Mouse (Mus musculus) CH12.LX (cell line): Measurements from ENCODE around the gene Sema5b. TPM values are rescaled to one million over a fixed set of nuclear protein-coding genes. Genes with fewer than 3 reads are reported as not detected.

ENCODE experiments used
- DNase-seq: peaks from one replicate; pipeline ENCODE4 v3.0.0-alpha.2; 2013; ENCODE audit errors: extremely low read depth
- H3K27ac ChIP-seq: 2 replicates; pipeline ENCODE4 v1.5.1; 2012; ENCODE audit warnings: low read depth, mild to moderate bottlenecking, control low read depth, moderate library complexity; ENCODE audit not compliant: insufficient read depth
- H3K27me3 ChIP-seq: replicated peaks from 2 replicates; pipeline ENCODE3; 2012; ENCODE audit warnings: inconsistent platforms
- H3K36me3 ChIP-seq, 2 experiments: replicated peaks in 1 of 2; 2 replicates each; pipeline versions ENCODE3 to v1.6.1; 2012; ENCODE audit warnings: inconsistent platforms in 1 of 2, low read length in 1 of 2, mild to moderate bottlenecking in 1 of 2, mixed read lengths in 1 of 2, moderate library complexity in 1 of 2; ENCODE audit not compliant: control insufficient read depth in 1 of 2, insufficient read depth in 1 of 2
- H3K4me1 ChIP-seq, 2 experiments: 2 replicates each; pipeline ENCODE4 v1.6.1; 2012; ENCODE audit warnings: inconsistent platforms in 1 of 2, moderate library complexity in 1 of 2; ENCODE audit not compliant: insufficient read depth in 2 of 2, control insufficient read depth in 1 of 2
- H3K4me2 ChIP-seq: 2 replicates; pipeline ENCODE4 v1.6.1; 2012; ENCODE audit warnings: low read depth, mild to moderate bottlenecking, control low read depth; ENCODE audit not compliant: poor library complexity, insufficient read depth, severe bottlenecking
- H3K4me3 ChIP-seq, 3 experiments: fragments of 150-350 bp in 1 of 3; sonication (generic) in 1 of 3; replicated peaks in 1 of 3; 2 replicates each; pipeline versions ENCODE3 to v1.5.1; 2011 to 2012; ENCODE audit warnings: low read depth in 2 of 3, low read length in 2 of 3, mild to moderate bottlenecking in 2 of 3, moderate library complexity in 2 of 3, control low read depth in 1 of 3, improper control_type of control experiment in 1 of 3, inconsistent platforms in 1 of 3, mixed read lengths in 1 of 3; ENCODE audit not compliant: poor library complexity in 1 of 3
- H3K79me2 ChIP-seq: replicated peaks from 2 replicates; pipeline ENCODE4 v1.6.1; 2012; ENCODE audit warnings: mild to moderate bottlenecking, moderate library complexity; ENCODE audit not compliant: control insufficient read depth, poor library complexity, insufficient read depth, severe bottlenecking; ENCODE audit errors: extremely low read depth
- H3K9ac ChIP-seq: 2 replicates; pipeline ENCODE4 v1.6.1; 2012; ENCODE audit warnings: low read depth, mild to moderate bottlenecking, control low read depth, moderate library complexity; ENCODE audit not compliant: insufficient read depth
- H3K9me3 ChIP-seq: replicated peaks from 2 replicates; pipeline ENCODE3; 2012; ENCODE audit warnings: low read length, inconsistent platforms, mixed read lengths
- ELF1 ChIP-seq: IDR thresholded peaks from 2 replicates; pipeline ENCODE4 v1.6.1; 2014; ENCODE audit warnings: low read depth, mild to moderate bottlenecking, inconsistent platforms, low read length, improper control_type of control experiment
- MAFK ChIP-seq: IDR thresholded peaks from 2 replicates; pipeline ENCODE4 v1.6.1; 2011; ENCODE audit warnings: low read length, improper control_type of control experiment; ENCODE audit not compliant: insufficient replicate concordance
- MAZ ChIP-seq: IDR thresholded peaks from 2 replicates; pipeline ENCODE4 v1.6.1; 2012; ENCODE audit warnings: low read depth, mild to moderate bottlenecking, inconsistent platforms, low read length, improper control_type of control experiment, moderate library complexity
- MXI1 ChIP-seq: IDR thresholded peaks from 2 replicates; pipeline ENCODE4 v1.6.1; 2011; ENCODE audit warnings: mild to moderate bottlenecking, low read depth, low read length, improper control_type of control experiment
- MYC ChIP-seq: IDR thresholded peaks from 2 replicates; pipeline ENCODE4 v1.6.1; 2011; ENCODE audit warnings: low read depth, mild to moderate bottlenecking, improper control_type of control experiment, low read length
- NRF1 ChIP-seq: IDR thresholded peaks from 2 replicates; pipeline ENCODE4 v1.6.1; 2014; ENCODE audit warnings: low read depth, mild to moderate bottlenecking, inconsistent platforms, low read length, improper control_type of control experiment, moderate library complexity
- PAX5 ChIP-seq: IDR thresholded peaks from 2 replicates; pipeline ENCODE4 v1.6.1; 2012; ENCODE audit warnings: low read length, inconsistent platforms, mixed read lengths
- POLR2A ChIP-seq: IDR thresholded peaks from 2 replicates; pipeline ENCODE4 v1.6.1; 2011; ENCODE audit warnings: low read depth, mild to moderate bottlenecking, improper control_type of control experiment, low read length
- RAD21 ChIP-seq: IDR thresholded peaks from 2 replicates; pipeline ENCODE4 v1.6.1; 2011; ENCODE audit warnings: low read depth, mild to moderate bottlenecking, low read length, improper control_type of control experiment, moderate library complexity
- RCOR1 ChIP-seq: conservative IDR thresholded peaks from 2 replicates; pipeline ENCODE4 v1.6.1; 2012; ENCODE audit warnings: low read depth, mild to moderate bottlenecking, inconsistent platforms, low read length, improper control_type of control experiment
- SIN3A ChIP-seq: IDR thresholded peaks from 2 replicates; pipeline ENCODE4 v1.6.1; 2012; ENCODE audit warnings: low read length, improper control_type of control experiment, inconsistent platforms
- SMC3 ChIP-seq: IDR thresholded peaks from 2 replicates; pipeline ENCODE4 v1.6.1; 2011; ENCODE audit warnings: low read depth, low read length, improper control_type of control experiment
- TBP ChIP-seq: conservative IDR thresholded peaks from 2 replicates; pipeline ENCODE4 v1.6.1; 2011; ENCODE audit warnings: low read depth, low read length, improper control_type of control experiment
- USF2 ChIP-seq: conservative IDR thresholded peaks from 2 replicates; pipeline ENCODE4 v1.6.1; 2011; ENCODE audit warnings: low read depth, low read length, improper control_type of control experiment
- ZC3H11A ChIP-seq: IDR thresholded peaks from 2 replicates; pipeline ENCODE4 v1.6.1; 2012; ENCODE audit warnings: low read depth, mild to moderate bottlenecking, inconsistent platforms, low read length, improper control_type of control experiment
- ZMIZ1 ChIP-seq: IDR thresholded peaks from 2 replicates; pipeline ENCODE4 v1.6.1; 2012; ENCODE audit warnings: low read depth, mild to moderate bottlenecking, inconsistent platforms, low read length, improper control_type of control experiment
- ZNF384 ChIP-seq: IDR thresholded peaks from 2 replicates; pipeline ENCODE4 v1.6.1; 2012; ENCODE audit warnings: low read depth, low read length, improper control_type of control experiment, inconsistent platforms
- dilution Hi-C: fragments of 300-500 bp; cut with MboI; formaldehyde crosslinking; loops from 2 replicates; pipeline ENCODE4 v1.14.3; 2020; ENCODE audit warnings: low sequenced_read_pairs; ENCODE audit not compliant: extremely low pct_unique_long_range_greater_than_20kb, extremely low pct_ligation_motif_present
- in situ Hi-C: fragments of 300-500 bp; cut with MboI; formaldehyde crosslinking; loops from 3 replicates; pipeline ENCODE4 v1.14.3; 2019; ENCODE audit warnings: low sequenced_read_pairs, low pct_ligation_motif_present, low pct_unique_long_range_greater_than_20kb, mixed read lengths
- polyA plus RNA-seq: library from polyadenylated mRNA; unstranded; fragments of >175 nt; gene quantifications from 2 replicates; pipeline ENCODE4 v1.2.1, GENCODE M21; 2012; ENCODE audit warnings: low read depth; ENCODE audit not compliant: insufficient read length
- total RNA-seq, 2 experiments: library from RNA; depleted of rRNA; stranded (reverse); fragments of 300-350 nt in 1 of 2; fragments of >200 nt in 1 of 2; gene quantifications; 2 replicates each; pipeline ENCODE4 v1.2.3; 2012 to 2014

Gene Sema5b
- total and polyA plus RNA-seq, 3 experiments, result 0.04 TPM; not detected in 2

DNA sequence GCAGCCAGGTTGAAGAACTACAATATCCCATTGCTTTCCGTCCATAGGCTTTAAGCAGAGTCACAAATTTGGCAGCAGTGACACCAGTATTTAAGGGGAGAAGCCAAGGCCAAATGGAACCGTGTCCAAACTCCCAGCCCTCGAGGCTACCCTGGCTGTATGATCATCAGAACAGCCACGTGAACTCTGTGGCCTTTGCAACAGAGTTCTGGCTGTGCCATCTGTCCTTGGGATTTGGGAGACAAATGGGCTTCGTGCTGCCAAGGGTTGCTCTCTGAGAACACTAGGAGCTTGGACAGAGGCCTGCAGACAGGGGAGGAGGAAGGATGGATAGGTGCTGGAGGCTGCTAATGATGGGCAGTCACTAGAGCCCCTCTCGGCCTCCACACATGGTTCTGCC lies 111.3 kb downstream of the Sema5b start:
- H3K4me1 ChIP-seq, result no peaks in the 10 kb centered on the region
- no peaks in the 10 kb centered on the region for H3K36me3 ChIP-seq
- no peak overlapping the region for H3K9ac ChIP-seq
- TF ChIP-seq ELF1 (no peak), MYC (no peak), RAD21 (no peak), SMC3 (no peak), ZC3H11A (no peak), RCOR1 (no peak), SIN3A (no peak), ZNF384 (no peak), PAX5 (no peak), ZMIZ1 (no peak), MAFK (no peak), POLR2A (no peak), MXI1 (no peak), MAZ (no peak), TBP (no peak), NRF1 (no peak)
- H3K79me2 ChIP-seq, result no peaks in the 10 kb centered on the region
- dilution Hi-C loops, result no loop called here
- DNase-seq, result no peak
- H3K27me3 ChIP-seq, result peaks cover 94% of the 10 kb centered on the region
- no peak overlapping the region for H3K4me2 ChIP-seq
- in situ Hi-C loops, result no loop called here
- H3K27ac ChIP-seq, result no peak overlapping the region
- no peak overlapping the region for H3K4me3 ChIP-seq
- peaks cover 2% of the 10 kb centered on the region for H3K9me3 ChIP-seq

DNA sequence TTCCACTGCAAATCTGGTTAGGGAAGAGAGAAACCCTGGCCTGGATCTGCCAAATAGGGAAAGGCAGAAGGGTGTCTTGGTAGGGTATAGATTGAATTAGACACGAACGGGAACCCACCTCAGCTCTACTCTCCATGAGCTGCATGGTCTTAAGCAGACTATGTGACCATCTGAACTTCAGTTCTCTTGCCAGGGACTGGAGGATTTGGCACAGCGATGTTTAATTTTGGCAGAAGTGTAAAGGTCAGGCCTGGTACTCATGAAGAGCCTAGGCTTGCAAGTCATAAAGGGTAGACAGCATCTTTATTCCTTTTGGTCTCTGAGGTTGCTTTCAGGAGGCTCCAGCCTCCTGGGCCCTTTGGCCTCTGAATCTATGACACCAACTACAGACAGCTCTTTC lies 111.8 kb downstream of the Sema5b start:
- peaks cover 94% of the 10 kb centered on the region for H3K27me3 ChIP-seq
- H3K27ac ChIP-seq, result no peak overlapping the region
- no peaks in the 10 kb centered on the region for H3K4me1 ChIP-seq
- no peak for DNase-seq
- H3K9ac ChIP-seq, result no peak overlapping the region
- no peak overlapping the region for H3K4me3 ChIP-seq
- H3K79me2 ChIP-seq, result no peaks in the 10 kb centered on the region
- H3K36me3 ChIP-seq, result no peaks in the 10 kb centered on the region
- H3K9me3 ChIP-seq, result peaks cover 2% of the 10 kb centered on the region
- no peak for TF ChIP-seq ZC3H11A
- H3K4me2 ChIP-seq, result no peak overlapping the region
- dilution Hi-C loops, result no loop called here
- in situ Hi-C loops, result no loop called here

DNA sequence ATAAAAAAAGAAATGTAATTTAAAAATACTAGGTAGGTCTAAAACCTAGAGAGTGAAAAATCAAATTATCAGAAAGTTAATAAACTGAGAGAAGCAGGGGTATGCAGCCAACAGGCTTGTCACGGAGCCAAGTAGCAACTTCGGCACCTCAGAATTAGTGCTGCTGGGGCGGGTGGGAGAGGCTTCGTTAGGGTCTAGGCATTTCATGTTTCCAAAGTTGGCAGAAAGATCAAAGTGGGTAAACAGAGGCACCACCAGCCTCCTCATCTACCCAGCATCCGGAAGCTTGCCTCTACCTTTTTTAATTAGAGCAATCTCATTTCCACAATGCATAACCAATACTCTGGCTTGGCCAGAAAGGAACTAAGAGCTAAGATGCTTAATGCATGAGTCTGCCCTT lies 113.0 kb downstream of the Sema5b start:
- Histone ChIP-seq H3K9me3 (peaks cover 2% of the 10 kb centered on the region), H3K36me3 (no peaks in the 10 kb centered on the region)
- dilution Hi-C loops, result no loop called here

More for the DNA sequence above, 113.0 kb downstream of the Sema5b start:
- no peak overlapping the region for H3K4me3 ChIP-seq
- no peaks in the 10 kb centered on the region for H3K4me1 ChIP-seq
- in situ Hi-C loops, result no loop called here
- no peak overlapping the region for H3K27ac ChIP-seq
- H3K4me2 ChIP-seq, result no peak overlapping the region
- H3K27me3 ChIP-seq, result peaks cover 93% of the 10 kb centered on the region
- TF ChIP-seq USF2 (no peak), ZNF384 (no peak)
- TF ChIP-seq, all 38 proteins: peak for 0
- DNase-seq, result no peak
- Histone ChIP-seq H3K79me2 (no peaks in the 10 kb centered on the region), H3K9ac (no peak overlapping the region)
